Mouse (Mus musculus) embryonic facial prominence, embryonic 14.5 days (tissue): ENCODE data around the gene Gnb5. TPM values are rescaled to one million over a fixed set of nuclear protein-coding genes. Genes with fewer than 3 reads are reported as not detected.
A peak's percentile ranks its signal among the peaks of the same experiment; 100 is the strongest.

Experiments
- ATAC-seq: fragments of 200-750 bp; cut with Nextera tagmentation; 2 replicates; pipeline ENCODE4 v1.8.0; 2017; ENCODE audit warnings: low read depth, moderate number of reproducible peaks, moderate TSS enrichment
- DNase-seq: peaks from one replicate; pipeline ENCODE4 v3.0.0-alpha.2; 2015; ENCODE audit warnings: low spot score
- H3K27ac ChIP-seq: fragments of 300-500 bp; sonication (generic); replicated peaks from 2 replicates; pipeline ENCODE4 v1.5.1; 2014; ENCODE audit warnings: low read depth, mild to moderate bottlenecking, low read length, moderate library complexity
- H3K27me3 ChIP-seq: fragments of 300-500 bp; sonication (generic); replicated peaks from 2 replicates; pipeline ENCODE4 v1.6.1; 2014; ENCODE audit warnings: low read length; ENCODE audit not compliant: control insufficient read depth, insufficient read depth
- H3K36me3 ChIP-seq: fragments of 300-500 bp; sonication (generic); 2 replicates; pipeline ENCODE4 v1.6.1; 2014; ENCODE audit warnings: low read length, mixed read lengths; ENCODE audit not compliant: control insufficient read depth, insufficient read depth
- H3K4me1 ChIP-seq: fragments of 300-500 bp; sonication (generic); 2 replicates; pipeline ENCODE4 v1.6.1; 2014; ENCODE audit warnings: antibody characterized with exemption, low read length; ENCODE audit not compliant: control insufficient read depth, insufficient read depth
- H3K4me2 ChIP-seq: fragments of 300-500 bp; sonication (generic); 2 replicates; pipeline ENCODE4 v1.6.1; 2014; ENCODE audit warnings: low read depth, mild to moderate bottlenecking, low read length, moderate library complexity, mixed read lengths
- H3K4me3 ChIP-seq: fragments of 300-500 bp; sonication (generic); 2 replicates; pipeline ENCODE4 v1.5.1; 2014; ENCODE audit warnings: low read depth, mild to moderate bottlenecking, low read length
- H3K9ac ChIP-seq: fragments of 300-500 bp; sonication (generic); 2 replicates; pipeline ENCODE4 v1.6.1; 2014; ENCODE audit warnings: low read depth, mild to moderate bottlenecking, low read length, moderate library complexity, mixed read lengths
- H3K9me3 ChIP-seq: fragments of 300-500 bp; sonication (generic); 2 replicates; pipeline ENCODE4 v1.6.1; 2016; ENCODE audit warnings: low read length; ENCODE audit not compliant: control insufficient read depth
- WGBS: fragments of 180-500 bp; shearing (Covaris S2); extraction: QIAGEN DNeasy Blood & Tissue Kit; methylation state at CpG from one replicate; pipeline ENCODE4 v1.1.7; 2014; 5-methylcytosine and 5-hydroxymethylcytosine counted together
- polyA plus RNA-seq: library from polyadenylated mRNA; unstranded; fragments of >200 nt; fragmentation: Nextera tagmentation; extraction: Ambion mirVana; gene quantifications from 2 replicates; pipeline ENCODE4 v1.2.1, GENCODE M21; 2014

The Gnb5 gene
- polyA plus RNA-seq, 1 experiment from 2014 or later = 30.3 TPM

- no peaks in the 10 kb centered on the region for H3K9me3 ChIP-seq
- no peaks in the 10 kb centered on the region for H3K4me1 ChIP-seq
- H3K4me2 ChIP-seq = no peak overlapping the region
- no peak overlapping the region for H3K9ac ChIP-seq
- H3K27me3 ChIP-seq = no peaks in the 10 kb centered on the region
- DNase-seq (no peak), ATAC-seq (no peak)
- peaks cover 24% of the 10 kb centered on the region for H3K36me3 ChIP-seq
- no peak overlapping the region for H3K4me3 ChIP-seq
- no peak overlapping the region for H3K27ac ChIP-seq
- 94% methylated on average over 3 of the region's 3 CpGs for WGBS
Measured at GRCm38 (mm10) chr9:75328047-75328446, 22.0 kb downstream of the Gnb5 start.

GRCm38 (mm10) chr9:75330821-75331220 is 24.7 kb downstream of the Gnb5 start:
- DNase-seq (no peak), ATAC-seq (no peak)
- no peak overlapping the region for H3K27ac ChIP-seq
- H3K4me2 ChIP-seq = no peak overlapping the region
- no peak overlapping the region for H3K9ac ChIP-seq
- H3K36me3 ChIP-seq = peaks cover 34% of the 10 kb centered on the region
- no peak overlapping the region for H3K4me3 ChIP-seq
- H3K4me1 ChIP-seq = no peaks in the 10 kb centered on the region
- 88% methylated on average over 8 of the region's 8 CpGs for WGBS
- no peaks in the 10 kb centered on the region for H3K9me3 ChIP-seq
- H3K27me3 ChIP-seq = no peaks in the 10 kb centered on the region

- no peak for ATAC-seq
- 83% methylated on average over 4 of the region's 4 CpGs for WGBS
- H3K9ac ChIP-seq = no peak overlapping the region
- H3K4me2 ChIP-seq = no peak overlapping the region
- no peaks in the 10 kb centered on the region for H3K4me1 ChIP-seq
- peaks cover 60% of the 10 kb centered on the region for H3K36me3 ChIP-seq
- DNase-seq = no peak
- H3K27ac ChIP-seq = no peak overlapping the region
- no peak overlapping the region for H3K4me3 ChIP-seq
- H3K9me3 ChIP-seq = no peaks in the 10 kb centered on the region
- H3K27me3 ChIP-seq = no peaks in the 10 kb centered on the region
Measured at GRCm38 (mm10) chr9:75334440-75334839, 28.4 kb downstream of the Gnb5 start.

- no peak for ATAC-seq
- Histone ChIP-seq H3K4me3 (no peak overlapping the region), H3K27me3 (no peaks in the 10 kb centered on the region), H3K9ac (no peak overlapping the region), H3K4me2 (no peak overlapping the region), H3K9me3 (no peaks in the 10 kb centered on the region), H3K27ac (no peak overlapping the region), H3K4me1 (no peaks in the 10 kb centered on the region), H3K36me3 (peaks cover 61% of the 10 kb centered on the region)
- DNase-seq = no peak
- 89% methylated on average over 6 of the region's 6 CpGs for WGBS
Measured at GRCm38 (mm10) chr9:75338016-75338415, 31.9 kb downstream of the Gnb5 start.

- DNase-seq (no peak), ATAC-seq (no peak)
- Histone ChIP-seq H3K9me3 (no peaks in the 10 kb centered on the region), H3K36me3 (peaks cover 51% of the 10 kb centered on the region), H3K4me2 (no peak overlapping the region), H3K27ac (no peak overlapping the region), H3K4me1 (no peaks in the 10 kb centered on the region), H3K4me3 (no peak overlapping the region), H3K9ac (no peak overlapping the region), H3K27me3 (no peaks in the 10 kb centered on the region)
- WGBS = 72% methylated on average over 4 of the region's 4 CpGs
Measured at GRCm38 (mm10) chr9:75342433-75342832, 36.3 kb downstream of the Gnb5 start.

GRCm38 (mm10) chr9:75347458-75347857 is 41.4 kb downstream of the Gnb5 start, which contains the start of gene Bcl2l10:
Gene Bcl2l10 (plus strand): TSS chr9:75347758.
- Histone ChIP-seq H3K27ac (no peak within 1 kb of the TSS), H3K4me3 (no peak within 1 kb of the TSS), H3K9ac (no peak within 1 kb of the TSS), H3K36me3 (peaks cover 27% of the 10 kb centered on the region), H3K4me1 (no peaks in the 10 kb centered on the region), H3K9me3 (no peaks in the 10 kb centered on the region), H3K4me2 (no peak within 1 kb of the TSS), H3K27me3 (no peaks in the 10 kb centered on the region)
- DNase-seq (no peak), ATAC-seq (no peak)
- WGBS = 93% methylated on average over 5 of the region's 5 CpGs

GRCm38 (mm10) chr9:75348066-75348465 is 42.0 kb downstream of the Gnb5 start:
- Histone ChIP-seq H3K36me3 (peaks cover 23% of the 10 kb centered on the region; the same call in 1 of the 2 replicates), H3K9me3 (no peaks in the 10 kb centered on the region), H3K9ac (no peak overlapping the region), H3K27ac (no peak overlapping the region), H3K4me1 (no peaks in the 10 kb centered on the region), H3K4me3 (no peak overlapping the region), H3K4me2 (no peak overlapping the region), H3K27me3 (no peaks in the 10 kb centered on the region)
- 91% methylated on average over 17 of the region's 17 CpGs for WGBS
- ATAC-seq = no peak
- no peak for DNase-seq

GRCm38 (mm10) chr9:75348641-75349040 is 42.6 kb downstream of the Gnb5 start:
- no peak for DNase-seq
- Histone ChIP-seq H3K4me3 (no peak overlapping the region), H3K27ac (no peak overlapping the region), H3K27me3 (no peaks in the 10 kb centered on the region), H3K9ac (no peak overlapping the region), H3K4me1 (no peaks in the 10 kb centered on the region), H3K4me2 (no peak overlapping the region), H3K36me3 (peaks cover 17% of the 10 kb centered on the region; the same call in 1 of the 2 replicates), H3K9me3 (no peaks in the 10 kb centered on the region)
- 71% methylated on average over 3 of the region's 3 CpGs for WGBS
- ATAC-seq = no peak

- Histone ChIP-seq H3K27ac (peak overlapping the region; percentile 62; the same call in 1 of the 2 replicates), H3K9me3 (no peaks in the 10 kb centered on the region), H3K4me2 (no peak overlapping the region), H3K27me3 (no peaks in the 10 kb centered on the region), H3K4me3 (no peak overlapping the region), H3K36me3 (peaks cover under 1% of the 10 kb centered on the region; the same call in 1 of the 2 replicates), H3K9ac (no peak overlapping the region), H3K4me1 (no peaks in the 10 kb centered on the region)
- 65% methylated on average over 8 of the region's 8 CpGs for WGBS
- ATAC-seq (peak; percentile 85), DNase-seq (peak; percentile 75)
Measured at GRCm38 (mm10) chr9:75353094-75353493, 47.0 kb downstream of the Gnb5 start.
